Mouse (Mus musculus) hindbrain, postnatal 0 days (tissue): ENCODE results near the gene Dpp4. TPM values are rescaled to one million over a fixed set of nuclear protein-coding genes. Genes with fewer than 3 reads are reported as not detected.

ENCODE experiments used
- ATAC-seq: fragments of 200-750 bp; cut with Nextera tagmentation; 2 replicates; pipeline ENCODE4 v1.8.0; 2017; ENCODE audit warnings: mild to moderate bottlenecking, moderate TSS enrichment, moderate library complexity
- DNase-seq: peaks from one replicate; pipeline ENCODE4 v3.0.0-alpha.2; 2015; ENCODE audit warnings: low spot score
- H3K27ac ChIP-seq: fragments of 300-500 bp; sonication (generic); 2 replicates; pipeline ENCODE4 v1.5.1; 2014; ENCODE audit warnings: mild to moderate bottlenecking
- H3K27me3 ChIP-seq: fragments of 300-500 bp; sonication (generic); 2 replicates; pipeline ENCODE4 v1.6.1; 2014; ENCODE audit warnings: low read length, mixed read lengths; ENCODE audit not compliant: insufficient read depth
- H3K36me3 ChIP-seq: fragments of 300-500 bp; sonication (generic); 2 replicates; pipeline ENCODE4 v1.6.1; 2014; ENCODE audit warnings: low read length, mixed read lengths; ENCODE audit not compliant: insufficient read depth
- H3K4me1 ChIP-seq: fragments of 300-500 bp; sonication (generic); 2 replicates; pipeline ENCODE4 v1.6.1; 2014; ENCODE audit warnings: antibody characterized with exemption, low read length, mixed read lengths; ENCODE audit not compliant: insufficient read depth
- H3K4me2 ChIP-seq: fragments of 300-500 bp; sonication (generic); 2 replicates; pipeline ENCODE4 v1.6.1; 2014; ENCODE audit warnings: low read depth, mild to moderate bottlenecking, low read length, moderate library complexity, mixed read lengths
- H3K4me3 ChIP-seq: fragments of 300-500 bp; sonication (generic); 2 replicates; pipeline ENCODE4 v1.5.1; 2014; ENCODE audit warnings: low read length
- H3K9ac ChIP-seq: fragments of 300-500 bp; sonication (generic); replicated peaks from 2 replicates; pipeline ENCODE4 v1.6.1; 2014; ENCODE audit warnings: mild to moderate bottlenecking, low read length, moderate library complexity, mixed read lengths
- H3K9me3 ChIP-seq: fragments of 300-500 bp; sonication (generic); 2 replicates; pipeline ENCODE4 v1.6.1; 2016; ENCODE audit warnings: low read length, mixed read lengths
- CTCF ChIP-seq: IDR thresholded peaks from 2 replicates; pipeline ENCODE4 v1.5.1; 2016; ENCODE audit warnings: antibody characterized with exemption, control low read depth, low read depth
- WGBS: fragments of 180-500 bp; shearing (Covaris S2); extraction: QIAGEN DNeasy Blood & Tissue Kit; methylation state at CpG from one replicate; pipeline ENCODE4 v1.1.7; 2014; 5-methylcytosine and 5-hydroxymethylcytosine counted together
- polyA plus RNA-seq: library from polyadenylated mRNA; unstranded; fragments of >200 nt; fragmentation: Nextera tagmentation; extraction: Ambion mirVana; gene quantifications from 2 replicates; pipeline ENCODE4 v1.2.1, GENCODE M21; 2015
- total RNA-seq: library from RNA; depleted of rRNA; stranded (reverse); fragments of >200 nt; gene quantifications from 2 replicates; pipeline ENCODE4 v1.2.3, GENCODE M21; 2014

Dpp4 gene
- total and polyA plus RNA-seq, 2 experiments from 2014 or later, result 2.3 to 5.0 TPM

DNA sequence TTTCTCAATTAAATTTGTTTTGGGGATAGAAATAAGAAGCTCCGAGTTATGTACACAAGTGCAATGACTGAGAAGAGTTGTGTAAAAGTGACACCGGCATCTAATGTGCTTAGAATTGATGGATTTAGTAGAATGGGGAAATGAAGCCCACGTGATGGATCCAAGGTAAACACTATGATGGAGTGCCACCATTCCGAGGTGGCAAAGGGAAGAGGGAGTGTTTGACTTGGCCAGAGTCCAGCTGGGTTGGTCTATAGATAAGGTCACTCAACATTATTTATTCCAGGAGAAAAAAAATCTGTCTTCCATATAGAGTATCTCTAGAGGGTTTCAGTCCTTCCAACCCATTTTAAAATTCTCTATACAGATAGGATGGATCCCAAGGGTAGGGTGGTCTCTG, 28.8 kb downstream of the Dpp4 start:
- H3K4me2 ChIP-seq, result no peak overlapping the region
- no peaks in the 10 kb centered on the region for H3K36me3 ChIP-seq
- ATAC-seq (no peak), DNase-seq (no peak)
- no peak overlapping the region for H3K4me3 ChIP-seq
- no peak overlapping the region for H3K9ac ChIP-seq
- H3K4me1 ChIP-seq, result no peaks in the 10 kb centered on the region
- no peak overlapping the region for H3K27ac ChIP-seq
- 79% methylated on average over 4 of the region's 4 CpGs for WGBS
- no peak for TF ChIP-seq CTCF
- H3K27me3 ChIP-seq, result no peaks in the 10 kb centered on the region
- H3K9me3 ChIP-seq, result no peaks in the 10 kb centered on the region

DNA sequence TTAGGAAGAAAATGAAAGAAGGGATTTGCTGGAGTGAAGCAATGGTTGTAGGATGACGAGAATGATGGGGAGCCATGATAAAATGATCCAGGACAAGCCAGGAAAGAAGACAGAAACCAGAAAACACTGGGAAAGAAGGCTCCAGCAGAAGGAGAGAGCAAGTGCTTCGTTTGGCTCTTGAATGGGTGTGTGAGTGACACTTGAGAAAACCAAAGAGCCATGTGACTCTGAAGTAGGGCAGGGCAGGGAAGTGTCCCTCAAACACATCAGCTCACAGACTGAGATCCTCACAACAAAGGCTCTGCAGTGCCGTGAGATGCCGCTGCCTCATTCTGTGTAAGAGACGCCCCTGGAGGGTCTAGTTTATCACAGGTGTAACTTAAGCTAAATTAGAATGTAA, 29.6 kb downstream of the Dpp4 start:
- Histone ChIP-seq H3K4me1 (no peaks in the 10 kb centered on the region), H3K27me3 (no peaks in the 10 kb centered on the region), H3K9me3 (no peaks in the 10 kb centered on the region), H3K27ac (no peak overlapping the region), H3K9ac (no peak overlapping the region), H3K4me2 (no peak overlapping the region), H3K4me3 (no peak overlapping the region), H3K36me3 (no peaks in the 10 kb centered on the region)
- ATAC-seq (no peak), DNase-seq (no peak)
- 76% methylated on average over 5 of the region's 5 CpGs for WGBS
- TF ChIP-seq CTCF, result no peak

GRCm38 (mm10) chr2:62381756-62382155, 30.3 kb downstream of the Dpp4 start:
- Histone ChIP-seq H3K4me3 (no peak overlapping the region), H3K9ac (no peak overlapping the region), H3K9me3 (no peaks in the 10 kb centered on the region), H3K4me1 (no peaks in the 10 kb centered on the region), H3K36me3 (no peaks in the 10 kb centered on the region), H3K27me3 (no peaks in the 10 kb centered on the region), H3K4me2 (no peak overlapping the region), H3K27ac (no peak overlapping the region)
- no peak for TF ChIP-seq CTCF
- WGBS, result 73% methylated on average over 6 of the region's 6 CpGs
- DNase-seq (no peak), ATAC-seq (no peak)

DNA sequence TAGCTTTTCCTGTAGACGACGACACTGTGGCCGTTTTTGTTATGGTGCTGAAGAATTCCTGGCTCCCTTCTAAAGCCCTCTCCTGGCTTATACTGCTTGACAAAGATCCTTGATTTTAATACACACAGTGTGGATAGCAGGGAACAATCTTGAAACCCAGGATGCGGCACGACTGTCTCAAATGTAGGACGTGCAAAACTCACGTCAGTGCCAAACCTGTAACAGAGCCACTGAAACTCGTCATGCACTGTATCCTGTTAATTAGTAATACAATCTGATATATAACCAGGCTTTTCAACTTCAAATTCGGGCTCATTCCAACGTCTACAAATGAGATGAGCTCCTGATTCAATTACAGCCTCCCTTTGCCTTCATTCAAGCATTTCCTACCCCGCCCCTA, 38.3 kb downstream of the Dpp4 start:
- no peak overlapping the region for H3K4me2 ChIP-seq
- no peak overlapping the region for H3K27ac ChIP-seq
- TF ChIP-seq CTCF, result no peak
- no peak overlapping the region for H3K4me3 ChIP-seq
- no peaks in the 10 kb centered on the region for H3K27me3 ChIP-seq
- no peaks in the 10 kb centered on the region for H3K36me3 ChIP-seq
- H3K4me1 ChIP-seq, result no peaks in the 10 kb centered on the region
- ATAC-seq (no peak), DNase-seq (no peak)
- WGBS, result 73% methylated on average over 11 of the region's 11 CpGs
- no peaks in the 10 kb centered on the region for H3K9me3 ChIP-seq
- no peak overlapping the region for H3K9ac ChIP-seq

- H3K9me3 ChIP-seq, result no peaks in the 10 kb centered on the region
- ATAC-seq (no peak), DNase-seq (no peak)
- no peak overlapping the region for H3K27ac ChIP-seq
- H3K9ac ChIP-seq, result no peak overlapping the region
- no peaks in the 10 kb centered on the region for H3K36me3 ChIP-seq
- no peak overlapping the region for H3K4me2 ChIP-seq
- H3K4me1 ChIP-seq, result no peaks in the 10 kb centered on the region
- TF ChIP-seq CTCF, result no peak
- H3K27me3 ChIP-seq, result no peaks in the 10 kb centered on the region
- 27% methylated on average over 2 of the region's 2 CpGs for WGBS
- no peak overlapping the region for H3K4me3 ChIP-seq
Measured at GRCm38 (mm10) chr2:62370048-62370447, 42.0 kb downstream of the Dpp4 start.

GRCm38 (mm10) chr2:62368349-62369053, 43.5 kb downstream of the Dpp4 start:
- no peak for ATAC-seq
- Histone ChIP-seq H3K9ac (no peak overlapping the region), H3K4me3 (no peak overlapping the region), H3K9me3 (no peaks in the 10 kb centered on the region), H3K4me1 (no peaks in the 10 kb centered on the region), H3K4me2 (no peak overlapping the region), H3K36me3 (no peaks in the 10 kb centered on the region), H3K27me3 (no peaks in the 10 kb centered on the region), H3K27ac (no peak overlapping the region)
- no peak for TF ChIP-seq CTCF
- WGBS, result 57% methylated on average over 5 of the region's 5 CpGs
- DNase-seq, result no peak

GRCm38 (mm10) chr2:62363606-62364005, 48.4 kb downstream of the Dpp4 start:
- H3K27ac ChIP-seq, result no peak overlapping the region
- WGBS, result 94% methylated on average over 4 of the region's 4 CpGs
- no peak overlapping the region for H3K4me3 ChIP-seq
- H3K9me3 ChIP-seq, result no peaks in the 10 kb centered on the region
- DNase-seq (no peak), ATAC-seq (no peak)
- no peak for TF ChIP-seq CTCF
- H3K27me3 ChIP-seq, result no peaks in the 10 kb centered on the region
- H3K4me2 ChIP-seq, result no peak overlapping the region
- H3K9ac ChIP-seq, result no peak overlapping the region
- no peaks in the 10 kb centered on the region for H3K36me3 ChIP-seq
- no peaks in the 10 kb centered on the region for H3K4me1 ChIP-seq
